Comparison of ENCODE assay signal across 23 mouse cellular contexts in the genomic region with DNA sequence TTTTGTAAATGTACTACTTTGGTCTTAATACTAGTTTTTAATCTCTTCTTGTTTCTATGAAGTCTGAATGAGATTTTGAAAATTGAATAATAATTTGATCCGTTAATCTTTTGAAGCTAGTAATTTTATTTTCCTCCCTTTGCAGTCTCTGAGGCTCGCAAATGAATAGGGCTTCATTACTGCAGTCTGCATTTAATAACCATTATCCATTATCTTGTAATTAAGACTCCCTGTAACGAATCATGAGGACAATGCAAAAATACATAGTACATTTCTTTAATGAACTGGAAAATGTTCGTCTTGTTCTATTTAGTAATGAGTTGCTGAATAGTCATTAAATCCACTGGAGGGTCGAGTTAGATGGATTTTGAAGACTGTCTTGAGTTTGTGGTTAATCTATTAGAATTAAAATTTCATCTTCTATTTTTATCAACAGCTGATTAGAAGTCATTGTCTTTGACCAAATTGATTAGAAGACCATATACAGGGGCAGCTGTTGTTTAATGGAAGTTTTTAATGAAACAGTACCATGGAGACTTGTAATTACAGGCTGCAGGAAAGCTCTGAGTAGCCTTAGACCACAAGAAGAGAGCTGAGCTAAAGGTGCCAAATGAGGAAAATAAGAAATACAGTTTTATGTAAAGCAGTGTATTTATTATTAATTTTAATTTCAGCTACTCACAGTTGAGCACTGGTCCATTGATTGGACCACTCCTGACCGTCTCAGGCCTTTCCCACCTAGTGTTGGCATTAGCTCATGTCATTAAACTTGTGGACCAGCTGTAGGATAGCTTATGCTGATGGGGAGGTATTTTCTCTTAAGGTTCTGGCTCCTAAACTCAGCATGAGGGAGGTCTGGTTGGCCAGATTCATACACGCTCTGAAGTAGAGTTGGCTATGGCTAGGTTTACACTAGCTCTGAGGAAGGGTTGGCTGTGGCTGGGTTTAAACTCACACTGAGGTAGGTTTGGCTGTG.
DNase-seq lines count a peak whose midpoint lies in the region; ATAC-seq and TF ChIP-seq lines count a peak whose summit lies in the region.
"Had no signal": no experiment of that assay in that cellular context is flagged by ENCODE, and none has a peak within 500 bp of the region (broad histone marks: within the 10 kb centered on the region; RNA-seq: fewer than 3 reads in every experiment).

No protein-coding gene starts in this region.

- no peaks in the 10 kb centered on the region for H3K27me3 ChIP-seq in hindbrain, embryonic 11.5 days (ENCODE audit: control insufficient read depth, insufficient read depth, low read length)
- H3K27me3 ChIP-seq in hindbrain, postnatal 0 days (ENCODE audit: insufficient read depth, low read length), result no peaks in the 10 kb centered on the region
- H3K27me3 ChIP-seq in limb, embryonic 14.5 days (ENCODE audit: control insufficient read depth, insufficient read depth, low read length), result no peaks in the 10 kb centered on the region
- H3K27me3 ChIP-seq in neural tube, embryonic 12.5 days (replicated peaks), result no peaks in the 10 kb centered on the region
- H3K27me3 ChIP-seq: heart, embryonic 15.5 days had no signal

- no peak overlapping the region for H3K27ac ChIP-seq in hindbrain, embryonic 11.5 days (ENCODE audit: low read depth, low read length)
- no peak overlapping the region for H3K27ac ChIP-seq in hindbrain, postnatal 0 days
- H3K27ac ChIP-seq in limb, embryonic 14.5 days (replicated peaks; ENCODE audit: low read depth, low read length), result no peak overlapping the region
- no peak overlapping the region for H3K27ac ChIP-seq in neural tube, embryonic 12.5 days
- H3K27ac ChIP-seq: gastrocnemius, adult 2 months; heart, embryonic 15.5 days; kidney, postnatal 0 days had no signal

- H3K4me2 ChIP-seq in hindbrain, embryonic 11.5 days (replicated peaks; ENCODE audit: low read depth, low read length), result no peak overlapping the region
- H3K4me2 ChIP-seq in hindbrain, postnatal 0 days (ENCODE audit: low read depth, low read length), result no peak overlapping the region
- H3K4me2 ChIP-seq in limb, embryonic 14.5 days (replicated peaks; ENCODE audit: low read depth, low read length, severe bottlenecking), result no peak overlapping the region
- H3K4me2 ChIP-seq in neural tube, embryonic 12.5 days (replicated peaks), result no peak overlapping the region
- H3K4me2 ChIP-seq: heart, embryonic 15.5 days; liver, embryonic 11.5 days; lung, embryonic 14.5 days had no signal

- no peak for TF ChIP-seq CTCF in hindbrain, postnatal 0 days (IDR thresholded peaks at IDR 0.05; ENCODE audit: low read depth)
- no peak for TF ChIP-seq CTCF in brain, embryonic 14.5 days (IDR thresholded peaks at IDR 0.05; ENCODE audit: borderline replicate concordance, extremely low read depth, insufficient read depth, insufficient read length)

- WGBS in hindbrain, embryonic 11.5 days, result 84% methylated on average over 7 of the region's 7 CpGs
- WGBS in hindbrain, postnatal 0 days, result 61% methylated on average over 7 of the region's 7 CpGs
- WGBS in limb, embryonic 14.5 days, result 47% methylated on average over 7 of the region's 7 CpGs
- WGBS in neural tube, embryonic 12.5 days, result 65% methylated on average over 7 of the region's 7 CpGs

- no peak for DNase-seq in hindbrain, embryonic 11.5 days (ENCODE audit: low spot score)
- no peak for DNase-seq in hindbrain, postnatal 0 days (ENCODE audit: low spot score)
- DNase-seq in brain, embryonic 14.5 days (ENCODE audit: low read depth), result peak; percentile 42
- DNase-seq in limb, embryonic 14.5 days (ENCODE audit: low spot score), result no peak
- no peak for DNase-seq in embryo, embryonic 10.5 days (ENCODE audit: low spot score)
- DNase-seq in spleen, adult 12 weeks (ENCODE audit: low spot score), result no peak
- DNase-seq: adrenal gland, postnatal 36 days; B cell, adult 2 months; cerebellum, postnatal 10 days; forebrain, postnatal 0 days; gastrocnemius, adult 2 months; heart, adult 18-20 months; kidney, adult 11 months; layer of hippocampus, adult 9-11 months; lung, embryonic 14.5 days; lung, postnatal 4 days; thymus, postnatal 36 days had no signal

- 0 out of 2 replicates have a peak, but pooled peaks have one; percentile 26 for ATAC-seq in hindbrain, embryonic 11.5 days (ENCODE audit: low FRiP score)
- no peak for ATAC-seq in hindbrain, postnatal 0 days
- ATAC-seq in limb, embryonic 14.5 days (ENCODE audit: low FRiP score, low read depth), result peak; percentile 37; the same call in 1 of the 2 replicates
- peak; percentile 49; the same call in 1 of the 2 replicates for ATAC-seq in neural tube, embryonic 12.5 days (ENCODE audit: low FRiP score, low read depth)
- ATAC-seq in monocyte, adult 5-6 weeks (replicated peaks; ENCODE audit: insufficient number of reproducible peaks, low FRiP score, low TSS enrichment, poor library complexity, severe bottlenecking), result no peak

- no peak overlapping the region for H3K4me3 ChIP-seq in hindbrain, embryonic 11.5 days (ENCODE audit: low read depth, low read length)
- H3K4me3 ChIP-seq in hindbrain, postnatal 0 days (ENCODE audit: low read length), result no peak overlapping the region
- H3K4me3 ChIP-seq in limb, embryonic 14.5 days (replicated peaks; ENCODE audit: low read length), result no peak overlapping the region
- no peak overlapping the region for H3K4me3 ChIP-seq in neural tube, embryonic 12.5 days
- H3K4me3 ChIP-seq: gastrocnemius, adult 2 months; heart, embryonic 15.5 days; myocyte had no signal

- no peaks in the 10 kb centered on the region for H3K4me1 ChIP-seq in hindbrain, embryonic 11.5 days (replicated peaks; ENCODE audit: control insufficient read depth, insufficient read depth, low read length)
- H3K4me1 ChIP-seq in hindbrain, postnatal 0 days (ENCODE audit: insufficient read depth, low read length), result no peaks in the 10 kb centered on the region
- H3K4me1 ChIP-seq in limb, embryonic 14.5 days (ENCODE audit: control insufficient read depth, insufficient read depth, low read length), result no peaks in the 10 kb centered on the region; the same call in 1 of the 2 replicates
- peaks cover 2% of the 10 kb centered on the region; the same call in 1 of the 2 replicates for H3K4me1 ChIP-seq in neural tube, embryonic 12.5 days
- H3K4me1 ChIP-seq: heart, embryonic 15.5 days had no signal

- no peaks in the 10 kb centered on the region for H3K9me3 ChIP-seq in hindbrain, embryonic 11.5 days (ENCODE audit: control insufficient read depth, low read length)
- H3K9me3 ChIP-seq in hindbrain, postnatal 0 days (ENCODE audit: low read length), result no peaks in the 10 kb centered on the region
- no peaks in the 10 kb centered on the region for H3K9me3 ChIP-seq in limb, embryonic 14.5 days (ENCODE audit: control insufficient read depth, low read length)
- H3K9me3 ChIP-seq in neural tube, embryonic 12.5 days, result no peaks in the 10 kb centered on the region
- H3K9me3 ChIP-seq: heart, embryonic 15.5 days had no signal

- H3K36me3 ChIP-seq in hindbrain, embryonic 11.5 days (ENCODE audit: control insufficient read depth, insufficient read depth, low read length), result no peaks in the 10 kb centered on the region
- no peaks in the 10 kb centered on the region for H3K36me3 ChIP-seq in hindbrain, postnatal 0 days (ENCODE audit: insufficient read depth, low read length)
- H3K36me3 ChIP-seq in limb, embryonic 14.5 days (ENCODE audit: control insufficient read depth, insufficient read depth, low read length), result no peaks in the 10 kb centered on the region
- H3K36me3 ChIP-seq in neural tube, embryonic 12.5 days, result no peaks in the 10 kb centered on the region
- H3K36me3 ChIP-seq: heart, embryonic 15.5 days had no signal

- H3K9ac ChIP-seq in hindbrain, embryonic 11.5 days (ENCODE audit: low read depth, low read length), result no peak overlapping the region
- H3K9ac ChIP-seq in hindbrain, postnatal 0 days (replicated peaks; ENCODE audit: low read length), result no peak overlapping the region
- no peak overlapping the region for H3K9ac ChIP-seq in limb, embryonic 14.5 days (ENCODE audit: low read depth, low read length, severe bottlenecking)
- no peak overlapping the region for H3K9ac ChIP-seq in neural tube, embryonic 12.5 days
- H3K9ac ChIP-seq: forebrain, postnatal 0 days; heart, embryonic 15.5 days; lung, embryonic 14.5 days had no signal

- no peak for TF ChIP-seq POLR2A in brain, embryonic 14.5 days (IDR thresholded peaks at IDR 0.05; ENCODE audit: borderline replicate concordance, extremely low read depth, insufficient read depth, insufficient read length, poor library complexity, severe bottlenecking)
- no peak for TF ChIP-seq POLR2A in limb, embryonic 14.5 days (IDR thresholded peaks at IDR 0.05; ENCODE audit: borderline replicate concordance, extremely low read depth, insufficient read depth, insufficient read length)

Comparison
In these comparisons a context has a peak if more than half of its experiments do, and no peak if none do; other contexts are left out.
1. ATAC-seq: peak in hindbrain, embryonic 11.5 days (single experiment), limb, embryonic 14.5 days (single experiment) and neural tube, embryonic 12.5 days (single experiment); none in hindbrain, postnatal 0 days (single experiment) and monocyte, adult 5-6 weeks (single experiment).